Mouse (Mus musculus) bone marrow macrophage, adult 2 months (primary cell): ENCODE measurements around the gene Cpsf4.
A peak's percentile ranks its signal among the peaks of the same experiment; 100 is the strongest.

Experiments used
- CTCF ChIP-seq: IDR thresholded peaks from 2 replicates; pipeline ENCODE4 v1.5.1; 2012; ENCODE audit warnings: low read depth, mild to moderate bottlenecking, low read length, moderate library complexity
- POLR2A ChIP-seq: IDR thresholded peaks from 2 replicates; pipeline ENCODE4 v1.6.1; 2012; ENCODE audit warnings: mild to moderate bottlenecking, low read depth, low read length, borderline replicate concordance

DNA sequence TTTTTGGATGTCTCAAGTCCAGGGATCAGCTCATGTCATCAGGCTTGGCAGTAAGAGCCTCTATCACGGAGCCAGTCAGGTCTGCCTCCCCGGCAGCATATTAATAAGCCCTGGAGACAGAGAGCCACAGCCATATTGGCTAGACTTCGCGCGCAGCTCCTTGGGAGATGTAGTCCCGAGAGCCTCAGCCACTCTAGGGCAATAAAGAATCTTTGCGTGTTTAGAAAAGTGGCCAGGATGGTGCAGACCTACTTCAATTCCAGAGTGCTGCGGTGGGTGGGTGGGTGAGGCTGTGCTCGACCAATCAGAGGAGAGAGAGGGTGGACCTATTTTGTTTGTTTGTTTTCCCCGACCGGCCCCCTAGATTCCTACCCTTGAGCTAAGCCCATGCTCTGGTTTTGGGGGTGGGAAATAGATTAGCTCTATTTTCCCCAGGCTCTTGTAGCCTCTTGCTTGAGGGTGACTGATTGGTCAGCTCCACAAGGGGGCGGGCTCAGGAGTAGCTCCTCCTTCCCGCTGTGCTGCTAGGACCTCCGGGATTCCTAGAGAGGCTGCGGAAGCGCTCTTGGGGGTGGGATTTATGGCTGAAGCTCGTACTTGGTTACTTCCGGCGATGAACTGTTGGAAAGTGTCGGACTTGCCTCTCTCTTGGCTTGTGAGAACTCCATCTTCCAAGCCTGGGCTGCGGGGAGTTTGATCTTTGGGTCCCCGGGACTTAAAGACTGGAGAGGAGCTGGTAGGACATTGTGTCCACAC lies 37.1 kb downstream of the Cpsf4 start, which contains the start of gene Zkscan5:
- TF ChIP-seq CTCF (no peak), POLR2A (peak; percentile 1; the same call in 1 of the 2 replicates)
